Mouse (Mus musculus) CH12.LX (cell line): ENCODE measurements at regions not wholly inside any gene's neighbourhood (a gene's known extent, or its start where the extent isn't known, plus 50 kb on each side); places are given as distances from the start of the nearest gene placed in this dataset.

Experiments
- DNase-seq: peaks from one replicate; pipeline ENCODE4 v3.0.0-alpha.2; 2013; ENCODE audit errors: extremely low read depth
- H3K27ac ChIP-seq: 2 replicates; pipeline ENCODE4 v1.5.1; 2012; ENCODE audit warnings: low read depth, mild to moderate bottlenecking, control low read depth, moderate library complexity; ENCODE audit not compliant: insufficient read depth
- H3K27me3 ChIP-seq: replicated peaks from 2 replicates; pipeline ENCODE3; 2012; ENCODE audit warnings: inconsistent platforms
- H3K36me3 ChIP-seq, 2 experiments: replicated peaks in 1 of 2; 2 replicates each; pipeline versions ENCODE3 to v1.6.1; 2012; ENCODE audit warnings: inconsistent platforms in 1 of 2, low read length in 1 of 2, mild to moderate bottlenecking in 1 of 2, mixed read lengths in 1 of 2, moderate library complexity in 1 of 2; ENCODE audit not compliant: control insufficient read depth in 1 of 2, insufficient read depth in 1 of 2
- H3K4me1 ChIP-seq, 2 experiments: 2 replicates each; pipeline ENCODE4 v1.6.1; 2012; ENCODE audit warnings: inconsistent platforms in 1 of 2, moderate library complexity in 1 of 2; ENCODE audit not compliant: insufficient read depth in 2 of 2, control insufficient read depth in 1 of 2
- H3K4me2 ChIP-seq: 2 replicates; pipeline ENCODE4 v1.6.1; 2012; ENCODE audit warnings: low read depth, mild to moderate bottlenecking, control low read depth; ENCODE audit not compliant: poor library complexity, insufficient read depth, severe bottlenecking
- H3K4me3 ChIP-seq, 3 experiments: fragments of 150-350 bp in 1 of 3; sonication (generic) in 1 of 3; replicated peaks in 1 of 3; 2 replicates each; pipeline versions ENCODE3 to v1.5.1; 2011 to 2012; ENCODE audit warnings: low read depth in 2 of 3, low read length in 2 of 3, mild to moderate bottlenecking in 2 of 3, moderate library complexity in 2 of 3, control low read depth in 1 of 3, improper control_type of control experiment in 1 of 3, inconsistent platforms in 1 of 3, mixed read lengths in 1 of 3; ENCODE audit not compliant: poor library complexity in 1 of 3
- H3K79me2 ChIP-seq: replicated peaks from 2 replicates; pipeline ENCODE4 v1.6.1; 2012; ENCODE audit warnings: mild to moderate bottlenecking, moderate library complexity; ENCODE audit not compliant: control insufficient read depth, poor library complexity, insufficient read depth, severe bottlenecking; ENCODE audit errors: extremely low read depth
- H3K9ac ChIP-seq: 2 replicates; pipeline ENCODE4 v1.6.1; 2012; ENCODE audit warnings: low read depth, mild to moderate bottlenecking, control low read depth, moderate library complexity; ENCODE audit not compliant: insufficient read depth
- H3K9me3 ChIP-seq: replicated peaks from 2 replicates; pipeline ENCODE3; 2012; ENCODE audit warnings: low read length, inconsistent platforms, mixed read lengths
- BHLHE40 ChIP-seq: IDR thresholded peaks from 2 replicates; pipeline ENCODE4 v1.6.1; 2011; ENCODE audit warnings: mild to moderate bottlenecking, low read depth, low read length, improper control_type of control experiment
- CHD1 ChIP-seq: IDR thresholded peaks from 2 replicates; pipeline ENCODE4 v1.6.1; 2012; ENCODE audit warnings: low read depth, low read length, improper control_type of control experiment, inconsistent platforms
- E2F4 ChIP-seq: IDR thresholded peaks from 2 replicates; pipeline ENCODE4 v1.6.1; 2011; ENCODE audit warnings: low read depth, low read length, improper control_type of control experiment; ENCODE audit not compliant: insufficient replicate concordance
- ELF1 ChIP-seq: IDR thresholded peaks from 2 replicates; pipeline ENCODE4 v1.6.1; 2014; ENCODE audit warnings: low read depth, mild to moderate bottlenecking, inconsistent platforms, low read length, improper control_type of control experiment
- IRF4 ChIP-seq: IDR thresholded peaks from 2 replicates; pipeline ENCODE4 v1.6.1; 2014; ENCODE audit warnings: low read depth, mild to moderate bottlenecking, inconsistent platforms, low read length, improper control_type of control experiment
- JUND ChIP-seq: conservative IDR thresholded peaks from 2 replicates; pipeline ENCODE4 v1.6.1; 2011; ENCODE audit warnings: low read depth, low read length, improper control_type of control experiment
- MAX ChIP-seq: IDR thresholded peaks from 2 replicates; pipeline ENCODE4 v1.6.1; 2011; ENCODE audit warnings: low read length, improper control_type of control experiment
- MEF2A ChIP-seq: IDR thresholded peaks from 2 replicates; pipeline ENCODE4 v1.6.1; 2014; ENCODE audit warnings: low read depth, mild to moderate bottlenecking, inconsistent platforms, low read length, improper control_type of control experiment, borderline replicate concordance
- MYC ChIP-seq: IDR thresholded peaks from 2 replicates; pipeline ENCODE4 v1.6.1; 2011; ENCODE audit warnings: low read depth, mild to moderate bottlenecking, improper control_type of control experiment, low read length
- PAX5 ChIP-seq: IDR thresholded peaks from 2 replicates; pipeline ENCODE4 v1.6.1; 2012; ENCODE audit warnings: low read length, inconsistent platforms, mixed read lengths
- POLR2AphosphoS2 ChIP-seq: IDR thresholded peaks from 2 replicates; pipeline ENCODE4 v1.6.1; 2011; ENCODE audit warnings: low read depth, low read length, improper control_type of control experiment
- RAD21 ChIP-seq: IDR thresholded peaks from 2 replicates; pipeline ENCODE4 v1.6.1; 2011; ENCODE audit warnings: low read depth, mild to moderate bottlenecking, low read length, improper control_type of control experiment, moderate library complexity
- SIN3A ChIP-seq: IDR thresholded peaks from 2 replicates; pipeline ENCODE4 v1.6.1; 2012; ENCODE audit warnings: low read length, improper control_type of control experiment, inconsistent platforms
- SMC3 ChIP-seq: IDR thresholded peaks from 2 replicates; pipeline ENCODE4 v1.6.1; 2011; ENCODE audit warnings: low read depth, low read length, improper control_type of control experiment
- TCF12 ChIP-seq: IDR thresholded peaks from 2 replicates; pipeline ENCODE4 v1.6.1; 2014; ENCODE audit warnings: low read depth, mild to moderate bottlenecking, inconsistent platforms, low read length, improper control_type of control experiment
- UBTF ChIP-seq: IDR thresholded peaks from 2 replicates; pipeline ENCODE4 v1.6.1; 2012; ENCODE audit warnings: low read depth, mild to moderate bottlenecking, inconsistent platforms, low read length, improper control_type of control experiment, moderate library complexity
- USF1 ChIP-seq: IDR thresholded peaks from 2 replicates; pipeline ENCODE4 v1.6.1; 2014; ENCODE audit warnings: low read depth, mild to moderate bottlenecking, inconsistent platforms, low read length, improper control_type of control experiment
- dilution Hi-C: fragments of 300-500 bp; cut with MboI; formaldehyde crosslinking; loops from 2 replicates; pipeline ENCODE4 v1.14.3; 2020; ENCODE audit warnings: low sequenced_read_pairs; ENCODE audit not compliant: extremely low pct_unique_long_range_greater_than_20kb, extremely low pct_ligation_motif_present
- in situ Hi-C: fragments of 300-500 bp; cut with MboI; formaldehyde crosslinking; loops from 3 replicates; pipeline ENCODE4 v1.14.3; 2019; ENCODE audit warnings: low sequenced_read_pairs, low pct_ligation_motif_present, low pct_unique_long_range_greater_than_20kb, mixed read lengths

DNA sequence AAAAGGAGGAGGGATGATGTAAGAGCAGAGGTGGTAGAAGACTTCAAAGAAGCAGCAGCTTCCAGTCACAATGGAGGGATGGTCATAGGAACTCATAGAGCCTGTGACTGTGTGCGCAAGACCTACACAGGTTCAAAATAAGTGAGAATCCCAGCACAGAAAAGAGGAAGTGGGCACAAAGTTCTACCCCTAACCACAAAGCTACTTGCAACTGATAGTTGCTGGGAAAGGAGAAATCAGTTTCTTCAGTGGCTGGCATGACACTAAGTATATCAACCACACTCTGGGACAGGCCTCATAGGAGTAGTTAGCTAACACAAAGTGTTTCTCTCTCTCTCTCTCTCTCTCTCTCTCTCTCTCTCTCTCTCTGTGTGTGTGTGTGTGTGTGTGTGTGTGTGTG, 193.8 kb downstream of the Actr3 start:
- Histone ChIP-seq H3K36me3 (no peaks in the 10 kb centered on the region), H3K27ac (no peak overlapping the region), H3K9me3 (no peaks in the 10 kb centered on the region), H3K27me3 (peaks cover 10% of the 10 kb centered on the region), H3K9ac (no peak overlapping the region), H3K4me1 (no peaks in the 10 kb centered on the region), H3K79me2 (no peaks in the 10 kb centered on the region), H3K4me2 (no peak overlapping the region), H3K4me3 (no peak overlapping the region)
- DNase-seq, result peak; percentile 1
- dilution Hi-C loops (no loop called here), in situ Hi-C loops (no loop called here)
- TF ChIP-seq UBTF (no peak), JUND (no peak), PAX5 (no peak), USF1 (no peak), SIN3A (no peak), IRF4 (no peak), ELF1 (no peak), MEF2A (no peak)

DNA sequence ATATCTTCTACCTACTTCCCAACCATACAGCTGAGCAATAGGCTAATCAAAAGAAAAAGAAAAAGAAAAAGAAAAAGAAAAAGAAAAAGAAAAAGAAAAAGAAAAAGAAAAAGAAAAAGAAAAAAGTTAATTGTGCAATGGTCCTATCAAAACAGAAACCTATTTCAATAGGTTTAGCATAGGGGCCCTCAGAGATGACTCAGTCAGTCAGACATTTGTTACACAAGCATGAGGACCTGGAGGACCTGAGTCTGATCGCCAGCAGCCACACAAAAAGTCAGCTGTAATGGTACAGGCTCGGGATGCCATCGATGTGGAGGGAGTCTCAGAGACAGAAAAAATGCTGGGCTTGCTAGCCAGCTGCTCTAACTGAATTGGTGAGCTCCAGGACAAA, 197.9 kb downstream of the Actr3 start:
- no peak overlapping the region for H3K4me2 ChIP-seq
- no peak overlapping the region for H3K4me3 ChIP-seq
- peaks cover 2% of the 10 kb centered on the region for H3K9me3 ChIP-seq
- H3K4me1 ChIP-seq, result no peaks in the 10 kb centered on the region
- no peak for TF ChIP-seq MAX
- no peak for TF ChIP-seq TCF12
- TF ChIP-seq E2F4, result no peak
- no peak for TF ChIP-seq SIN3A
- TF ChIP-seq MYC, result no peak
- no peak for TF ChIP-seq POLR2AphosphoS2
- no peak for TF ChIP-seq CHD1
- no peak for TF ChIP-seq SMC3
- no peak for TF ChIP-seq RAD21
- TF ChIP-seq BHLHE40, result no peak
- H3K36me3 ChIP-seq, result no peaks in the 10 kb centered on the region
- dilution Hi-C loops, result no loop called here
- DNase-seq, result no peak
- H3K79me2 ChIP-seq, result no peaks in the 10 kb centered on the region
- in situ Hi-C loops, result no loop called here
- no peak overlapping the region for H3K9ac ChIP-seq
- no peak overlapping the region for H3K27ac ChIP-seq
- H3K27me3 ChIP-seq, result peaks cover 8% of the 10 kb centered on the region
